Mouse (Mus musculus) forebrain, embryonic 11.5 days (tissue): ENCODE measurements around the gene Gmnn. TPM values are rescaled to one million over a fixed set of nuclear protein-coding genes. Genes with fewer than 3 reads are reported as not detected.

Experiments
- ATAC-seq: fragments of 200-750 bp; cut with Nextera tagmentation; replicated peaks from 2 replicates; pipeline ENCODE4 v1.8.0; 2017; ENCODE audit warnings: moderate TSS enrichment; ENCODE audit not compliant: low FRiP score
- DNase-seq: peaks from one replicate; pipeline ENCODE4 v3.0.0-alpha.2; 2017; ENCODE audit warnings: low spot score
- H3K27ac ChIP-seq: fragments of 300-500 bp; sonication (generic); 2 replicates; pipeline ENCODE4 v1.5.1; 2014; ENCODE audit warnings: low read depth, low read length
- H3K27me3 ChIP-seq: fragments of 300-500 bp; sonication (generic); 2 replicates; pipeline ENCODE4 v1.6.1; 2014; ENCODE audit warnings: mild to moderate bottlenecking, low read length, mixed read lengths; ENCODE audit not compliant: control insufficient read depth, insufficient read depth
- H3K36me3 ChIP-seq: fragments of 300-500 bp; sonication (generic); 2 replicates; pipeline ENCODE4 v1.6.1; 2014; ENCODE audit warnings: mild to moderate bottlenecking, low read length, moderate library complexity, mixed read lengths; ENCODE audit not compliant: control insufficient read depth, insufficient read depth
- H3K4me1 ChIP-seq: fragments of 300-500 bp; sonication (generic); replicated peaks from 2 replicates; pipeline ENCODE4 v1.6.1; 2014; ENCODE audit warnings: low read length, mixed read lengths; ENCODE audit not compliant: control insufficient read depth, insufficient read depth
- H3K4me2 ChIP-seq: fragments of 300-500 bp; sonication (generic); 2 replicates; pipeline ENCODE4 v1.6.1; 2014; ENCODE audit warnings: low read depth, mild to moderate bottlenecking, low read length, moderate library complexity, mixed read lengths; ENCODE audit not compliant: severe bottlenecking
- H3K4me3 ChIP-seq: fragments of 300-500 bp; sonication (generic); 2 replicates; pipeline ENCODE4 v1.5.1; 2014; ENCODE audit warnings: low read depth, low read length
- H3K9ac ChIP-seq: fragments of 300-500 bp; sonication (generic); 2 replicates; pipeline ENCODE4 v1.6.1; 2014; ENCODE audit warnings: low read length
- H3K9me3 ChIP-seq: fragments of 300-500 bp; sonication (generic); 2 replicates; pipeline ENCODE4 v1.6.1; 2016; ENCODE audit warnings: low read length, mixed read lengths; ENCODE audit not compliant: control insufficient read depth
- WGBS: fragments of 180-500 bp; shearing (Covaris S2); extraction: QIAGEN DNeasy Blood & Tissue Kit; methylation state at CpG from one replicate; pipeline ENCODE4 v1.1.7; 2014; 5-methylcytosine and 5-hydroxymethylcytosine counted together
- polyA plus RNA-seq: library from polyadenylated mRNA; unstranded; fragments of >200 nt; fragmentation: Nextera tagmentation; extraction: Ambion mirVana; gene quantifications from 2 replicates; pipeline ENCODE4 v1.2.1, GENCODE M21; 2014

Gene Gmnn
- polyA plus RNA-seq, 1 experiment from 2014 or later, result 165 TPM

- 55% methylated on average over 8 of the region's 8 CpGs for WGBS
- Histone ChIP-seq H3K36me3 (no peaks in the 10 kb centered on the region), H3K27ac (no peak overlapping the region), H3K4me3 (no peak overlapping the region), H3K4me2 (no peak overlapping the region), H3K9me3 (no peaks in the 10 kb centered on the region), H3K27me3 (no peaks in the 10 kb centered on the region), H3K9ac (no peak overlapping the region), H3K4me1 (0 out of 2 replicates have a peak, but pooled peaks cover 2% of the 10 kb centered on the region)
- ATAC-seq (no peak), DNase-seq (no peak)
Observed at GRCm38 (mm10) chr13:24723699-24724394, 37.9 kb downstream of the Gmnn start.

DNA sequence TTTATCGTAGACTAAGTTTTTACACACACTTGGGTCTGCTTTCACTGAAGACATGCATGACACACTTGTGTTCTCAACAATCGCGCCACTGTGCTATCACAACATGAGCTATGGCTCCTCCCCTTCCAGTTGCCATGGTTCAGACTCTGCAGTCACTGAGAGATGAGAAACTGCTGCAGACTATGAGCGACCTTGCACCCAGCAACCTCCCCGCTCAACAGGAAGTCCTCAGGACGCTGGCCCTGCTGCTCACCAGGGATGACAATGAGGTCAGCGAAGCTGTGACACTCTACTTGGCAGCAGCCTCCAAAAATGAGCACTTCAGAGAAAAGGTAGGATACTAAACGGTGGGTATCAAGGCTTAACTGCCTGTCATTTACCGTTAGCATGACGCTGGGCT lies 40.2 kb downstream of the Gmnn start:
- DNase-seq, result no peak
- 0 out of 2 replicates have a peak, but pooled peaks cover 2% of the 10 kb centered on the region for H3K4me1 ChIP-seq

DNA sequence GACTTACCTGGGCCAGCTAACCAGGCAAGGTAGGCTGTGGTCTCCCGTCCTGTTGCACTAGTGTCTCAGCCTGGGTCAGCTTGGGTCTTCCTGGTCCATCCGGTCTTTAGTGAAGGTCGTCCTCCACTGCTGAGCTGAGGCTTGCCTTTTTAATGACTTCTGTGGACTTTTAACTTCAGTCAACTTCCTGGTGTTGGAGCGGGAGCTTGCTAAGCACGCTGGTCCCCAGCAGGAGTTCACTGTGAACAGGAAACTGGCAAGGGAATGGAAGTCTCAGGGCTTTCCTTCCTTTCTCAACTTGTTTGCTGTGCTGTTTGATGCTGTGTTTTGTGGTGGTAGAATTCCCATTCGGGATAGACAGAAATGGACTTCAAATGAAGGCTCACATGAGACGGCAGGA lies 44.0 kb downstream of the Gmnn start:
- H3K9ac ChIP-seq, result no peak overlapping the region
- H3K27ac ChIP-seq, result no peak overlapping the region

More for the DNA sequence above, 40.2 kb downstream of the Gmnn start:
- no peak overlapping the region for H3K4me3 ChIP-seq
- H3K9me3 ChIP-seq, result no peaks in the 10 kb centered on the region
- WGBS, result 89% methylated on average over 10 of the region's 10 CpGs
- H3K36me3 ChIP-seq, result no peaks in the 10 kb centered on the region
- H3K27me3 ChIP-seq, result no peaks in the 10 kb centered on the region
- no peak overlapping the region; the same call in 1 of the 2 replicates for H3K4me2 ChIP-seq
- no peak for ATAC-seq
- H3K9ac ChIP-seq, result no peak overlapping the region
- H3K27ac ChIP-seq, result no peak overlapping the region

DNA sequence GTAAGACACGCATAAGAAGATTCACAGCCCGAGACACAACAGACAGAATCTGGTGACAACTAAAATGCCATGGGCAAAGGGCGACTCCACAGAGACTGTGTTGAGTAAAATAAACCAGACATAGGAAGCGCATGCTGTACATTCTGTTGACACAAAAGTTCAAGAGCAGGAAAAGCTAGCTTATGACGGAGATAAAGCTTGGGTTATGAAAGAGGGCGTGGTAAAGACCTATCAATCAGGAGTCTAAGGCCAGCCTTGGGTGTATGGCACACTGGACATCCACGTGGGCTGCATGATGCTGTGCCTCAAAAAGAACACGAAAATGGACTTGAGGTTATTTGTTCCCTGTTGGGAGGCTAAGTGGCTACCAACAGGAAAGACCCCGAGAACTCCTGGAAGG lies 45.3 kb downstream of the Gmnn start:
- Histone ChIP-seq H3K36me3 (no peaks in the 10 kb centered on the region), H3K9ac (no peak overlapping the region), H3K4me3 (no peak overlapping the region), H3K27ac (no peak overlapping the region), H3K4me1 (no peaks in the 10 kb centered on the region), H3K4me2 (no peak overlapping the region), H3K27me3 (no peaks in the 10 kb centered on the region), H3K9me3 (no peaks in the 10 kb centered on the region)
- 89% methylated on average over 9 of the region's 9 CpGs for WGBS
- no peak for ATAC-seq
- DNase-seq, result no peak

More for the DNA sequence above, 44.0 kb downstream of the Gmnn start:
- H3K27me3 ChIP-seq, result no peaks in the 10 kb centered on the region
- DNase-seq (no peak), ATAC-seq (no peak)
- H3K4me1 ChIP-seq, result no peaks in the 10 kb centered on the region
- no peaks in the 10 kb centered on the region for H3K9me3 ChIP-seq
- H3K4me3 ChIP-seq, result no peak overlapping the region
- H3K4me2 ChIP-seq, result no peak overlapping the region
- no peaks in the 10 kb centered on the region for H3K36me3 ChIP-seq
- 73% methylated on average over 7 of the region's 7 CpGs for WGBS

DNA sequence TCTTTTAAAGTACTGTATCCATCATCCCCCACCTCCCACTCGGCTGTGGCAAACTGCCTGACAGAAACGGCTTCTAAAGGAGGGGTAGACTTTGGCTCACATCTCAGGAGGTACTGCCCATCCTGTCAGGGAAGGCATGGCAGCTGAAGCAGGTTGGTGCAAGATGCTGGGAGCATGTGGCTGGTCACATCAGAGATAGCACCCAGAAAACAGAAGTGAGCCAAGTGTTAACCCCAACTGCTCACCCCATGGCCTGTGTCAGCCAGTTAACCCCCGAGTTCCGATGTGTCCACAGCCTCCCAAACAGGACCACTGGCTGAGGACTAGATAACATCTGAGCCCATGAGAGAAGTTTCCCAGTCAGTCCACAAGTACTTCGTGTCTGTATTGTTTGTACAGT lies 46.1 kb downstream of the Gmnn start:
- no peak overlapping the region for H3K27ac ChIP-seq
- 78% methylated on average over 5 of the region's 5 CpGs for WGBS
- no peaks in the 10 kb centered on the region for H3K9me3 ChIP-seq
- DNase-seq (no peak), ATAC-seq (no peak)
- no peaks in the 10 kb centered on the region for H3K36me3 ChIP-seq
- H3K27me3 ChIP-seq, result no peaks in the 10 kb centered on the region
- no peak overlapping the region for H3K4me3 ChIP-seq
- H3K4me1 ChIP-seq, result no peaks in the 10 kb centered on the region
- no peak overlapping the region for H3K4me2 ChIP-seq
- H3K9ac ChIP-seq, result no peak overlapping the region

DNA sequence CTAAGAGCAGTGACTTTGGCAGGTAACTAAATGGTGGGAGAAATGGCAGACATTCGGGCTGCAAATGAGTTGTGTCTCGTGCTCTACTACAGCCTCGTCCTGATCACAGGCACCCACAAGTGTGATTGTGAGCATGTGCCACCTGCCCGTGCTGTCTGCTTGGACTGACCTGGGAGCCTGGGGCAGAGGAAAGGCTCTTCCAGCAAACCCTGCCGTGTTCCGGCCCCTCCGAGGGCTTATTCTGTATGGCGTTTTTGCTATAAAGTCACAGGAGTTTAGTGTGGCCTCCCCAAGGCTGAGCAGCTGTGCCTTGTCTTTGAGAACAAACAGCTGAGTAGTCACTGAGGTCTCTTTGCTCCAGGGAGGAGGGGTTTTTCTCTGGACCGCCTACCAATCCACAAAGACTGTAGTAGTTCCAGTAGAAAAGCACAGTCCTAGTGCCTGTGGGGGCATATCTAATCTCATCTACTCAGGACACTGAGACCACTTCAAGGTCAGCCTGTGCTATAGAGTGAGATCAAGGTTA lies 47.3 kb downstream of the Gmnn start:
- WGBS, result 85% methylated on average over 9 of the region's 9 CpGs
- no peak overlapping the region for H3K4me2 ChIP-seq

DNA sequence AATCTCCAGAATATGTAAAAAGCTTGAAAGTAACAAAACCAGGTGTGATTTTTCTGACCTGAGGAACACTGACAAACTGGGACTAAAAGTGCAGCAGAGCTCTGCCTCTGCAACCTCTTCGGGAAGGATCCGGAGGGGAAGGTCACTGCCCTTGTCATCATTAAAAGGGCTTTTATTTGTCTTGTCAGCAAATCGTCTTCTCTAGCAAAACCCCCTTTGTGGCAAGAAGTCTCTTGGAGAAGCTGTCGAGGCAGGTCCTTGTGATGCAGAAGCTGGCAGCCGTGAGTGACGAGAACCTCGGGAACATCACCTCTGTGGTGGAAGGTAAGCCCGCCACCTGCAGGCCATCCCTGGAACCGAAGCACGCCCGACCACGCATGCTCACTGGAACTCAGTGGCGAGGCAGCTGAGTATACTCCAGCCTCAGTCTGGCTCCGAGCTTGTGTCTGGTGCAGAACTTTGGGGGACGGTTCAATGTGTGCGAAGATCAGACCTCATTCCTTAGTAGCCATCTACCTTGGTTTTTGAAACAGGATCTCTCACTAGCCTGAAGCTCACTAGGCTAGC lies 48.2 kb downstream of the Gmnn start:
- Histone ChIP-seq H3K27ac (no peak overlapping the region), H3K4me2 (peak overlapping the region; percentile 26; the same call in 1 of the 2 replicates), H3K4me1 (no peaks in the 10 kb centered on the region), H3K36me3 (no peaks in the 10 kb centered on the region), H3K4me3 (no peak overlapping the region; the same call in 1 of the 2 replicates), H3K27me3 (no peaks in the 10 kb centered on the region), H3K9me3 (no peaks in the 10 kb centered on the region), H3K9ac (peak overlapping the region; percentile 17; the same call in 1 of the 2 replicates)
- DNase-seq (peak; percentile 93), ATAC-seq (peak; percentile 88)
- WGBS, result 10% methylated on average over 16 of the region's 16 CpGs

More for the DNA sequence above, 47.3 kb downstream of the Gmnn start:
- no peak overlapping the region for H3K4me3 ChIP-seq
- ATAC-seq (no peak), DNase-seq (no peak)
- no peak overlapping the region for H3K27ac ChIP-seq
- H3K36me3 ChIP-seq, result no peaks in the 10 kb centered on the region
- no peak overlapping the region for H3K9ac ChIP-seq
- no peaks in the 10 kb centered on the region for H3K27me3 ChIP-seq
- no peaks in the 10 kb centered on the region for H3K9me3 ChIP-seq
- no peaks in the 10 kb centered on the region for H3K4me1 ChIP-seq

DNA sequence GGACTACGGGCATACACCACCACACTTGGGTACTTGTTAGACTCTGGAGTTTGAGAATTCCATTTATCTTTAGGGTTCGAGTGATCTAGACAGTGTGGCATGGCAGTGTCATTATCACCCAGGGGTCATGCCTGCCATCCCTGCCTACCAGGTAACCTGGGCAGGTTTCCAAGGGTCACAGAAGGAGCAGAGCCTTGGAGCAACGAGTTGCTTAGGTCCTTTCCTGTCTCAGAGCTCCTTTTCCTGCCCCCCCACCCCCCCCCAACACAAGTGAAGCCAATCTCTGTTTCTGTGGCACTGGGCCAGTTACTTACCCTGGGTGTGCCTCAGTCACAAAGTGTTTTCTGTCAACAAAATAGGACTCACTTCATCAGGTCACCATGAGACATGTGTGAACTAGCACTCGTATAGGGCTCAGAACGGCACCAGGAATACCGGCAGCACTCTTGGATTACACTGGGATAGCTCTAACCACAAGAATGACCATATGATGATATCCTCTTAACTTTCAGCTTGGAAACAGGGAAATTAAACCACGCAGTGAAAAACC lies 49.1 kb downstream of the Gmnn start:
- WGBS, result 86% methylated on average over 7 of the region's 7 CpGs
- no peak for ATAC-seq
- Histone ChIP-seq H3K27me3 (no peaks in the 10 kb centered on the region), H3K9ac (no peak overlapping the region), H3K9me3 (no peaks in the 10 kb centered on the region), H3K4me3 (no peak overlapping the region), H3K4me1 (no peaks in the 10 kb centered on the region), H3K4me2 (no peak overlapping the region), H3K27ac (no peak overlapping the region), H3K36me3 (no peaks in the 10 kb centered on the region)
- DNase-seq, result no peak
